Mouse (Mus musculus): ENCODE measurements at regions not wholly inside any gene's neighbourhood (a gene's known extent, or its start where the extent isn't known, plus 50 kb on each side); places are given as distances from the start of the nearest gene placed in this dataset.
"Not testable (repeated sequence)": the region's sequence is repeated elsewhere in the genome, so short reads cannot be mapped to it uniquely, and the experiment has no call there.

GRCm38 (mm10) chr6:67683105-67683504 is 147.5 kb upstream of the Tacstd2 start:
- TF ChIP-seq EP300 (optimal IDR thresholded peaks at IDR 0.05); CTCF (IDR thresholded peaks at IDR 0.05; ENCODE audit: low read depth): not testable (repeated sequence)

Data from stomach, postnatal 0 days (tissue).